Mouse (Mus musculus): ENCODE data around the gene Nr2c2ap. TPM values are rescaled to one million over a fixed set of nuclear protein-coding genes. Genes with fewer than 3 reads are reported as not detected.

Nr2c2ap gene
- polyA plus RNA-seq, 1 experiment from 2014 or later, result 30.1 TPM

GRCm38 (mm10) chr8:70139026-70139857 lies 8.1 kb downstream of the Nr2c2ap start, which contains the start of the genes Rfxank, Borcs8 and Mef2b:
Gene Rfxank, minus strand, starts transcription at chr8:70139154.
Gene Borcs8, plus strand, starts transcription at chr8:70139499.
Gene Mef2b, plus strand, starts transcription at chr8:70139711.
- under 1% methylated on average over 46 of the region's 46 CpGs for WGBS
- Histone ChIP-seq H3K9me3 (replicated peaks; ENCODE audit: low read length) (no peaks in the 10 kb centered on the region), H3K27me3 (ENCODE audit: insufficient read depth, low read length) (no peaks in the 10 kb centered on the region), H3K4me1 (replicated peaks; ENCODE audit: insufficient read depth, low read length) (peaks cover 3% of the 10 kb centered on the region), H3K4me3 (replicated peaks; ENCODE audit: low read depth, low read length) (peak within 1 kb of the TSS; percentile 88), H3K4me2 (ENCODE audit: low read length) (peak within 1 kb of the TSS; percentile 79), H3K9ac (ENCODE audit: low read depth, low read length) (peak within 1 kb of the TSS; percentile 78), H3K27ac (peak within 1 kb of the TSS; percentile 85), H3K36me3 (ENCODE audit: insufficient read depth, low read length) (peaks cover 21% of the 10 kb centered on the region)
- no peak for TF ChIP-seq CTCF (IDR thresholded peaks at IDR 0.05; ENCODE audit: low read depth)
- DNase-seq (ENCODE audit: low spot score) (peak; percentile 100), ATAC-seq (replicated peaks; ENCODE audit: low FRiP score, low read depth) (peak; percentile 97)

GRCm38 (mm10) chr8:70139981-70140380 lies 8.8 kb downstream of the Nr2c2ap start:
- DNase-seq (ENCODE audit: low spot score) (no peak), ATAC-seq (replicated peaks; ENCODE audit: low FRiP score, low read depth) (no peak)
- Histone ChIP-seq H3K4me1 (replicated peaks; ENCODE audit: insufficient read depth, low read length) (peaks cover 3% of the 10 kb centered on the region), H3K4me2 (ENCODE audit: low read length) (peak overlapping the region; percentile 79), H3K27ac (peak overlapping the region; percentile 85), H3K36me3 (ENCODE audit: insufficient read depth, low read length) (peaks cover 17% of the 10 kb centered on the region; the same call in 1 of the 2 replicates), H3K9me3 (replicated peaks; ENCODE audit: low read length) (no peaks in the 10 kb centered on the region), H3K4me3 (replicated peaks; ENCODE audit: low read depth, low read length) (peak overlapping the region; percentile 88), H3K27me3 (ENCODE audit: insufficient read depth, low read length) (no peaks in the 10 kb centered on the region), H3K9ac (ENCODE audit: low read depth, low read length) (peak overlapping the region; percentile 78)
- TF ChIP-seq CTCF (IDR thresholded peaks at IDR 0.05; ENCODE audit: low read depth), result no peak
- 7% methylated on average over 9 of the region's 9 CpGs for WGBS

GRCm38 (mm10) chr8:70147678-70148607 lies 16.8 kb downstream of the Nr2c2ap start:
- no peak overlapping the region for H3K4me2 ChIP-seq (ENCODE audit: low read length)
- H3K36me3 ChIP-seq (ENCODE audit: insufficient read depth, low read length), result peaks cover 20% of the 10 kb centered on the region; the same call in 1 of the 2 replicates
- no peaks in the 10 kb centered on the region for H3K27me3 ChIP-seq (ENCODE audit: insufficient read depth, low read length)
- no peaks in the 10 kb centered on the region for H3K4me1 ChIP-seq (replicated peaks; ENCODE audit: insufficient read depth, low read length)
- DNase-seq (ENCODE audit: low spot score), result no peak
- H3K4me3 ChIP-seq (replicated peaks; ENCODE audit: low read depth, low read length), result no peak overlapping the region
- no peak for ATAC-seq (replicated peaks; ENCODE audit: low FRiP score, low read depth)
- TF ChIP-seq CTCF (IDR thresholded peaks at IDR 0.05; ENCODE audit: low read depth), result no peak
- 79% methylated on average over 7 of the region's 7 CpGs for WGBS
- H3K9me3 ChIP-seq (replicated peaks; ENCODE audit: low read length), result no peaks in the 10 kb centered on the region
- no peak overlapping the region for H3K27ac ChIP-seq
- no peak overlapping the region for H3K9ac ChIP-seq (ENCODE audit: low read depth, low read length)

GRCm38 (mm10) chr8:70150158-70150557 lies 19.0 kb downstream of the Nr2c2ap start:
- ATAC-seq (replicated peaks; ENCODE audit: low FRiP score, low read depth) (no peak), DNase-seq (ENCODE audit: low spot score) (no peak)
- TF ChIP-seq CTCF (IDR thresholded peaks at IDR 0.05; ENCODE audit: low read depth), result no peak

GRCm38 (mm10) chr8:70152537-70153257 lies 21.6 kb downstream of the Nr2c2ap start:
- DNase-seq (ENCODE audit: low spot score), result peak; percentile 94
- H3K4me1 ChIP-seq (replicated peaks; ENCODE audit: insufficient read depth, low read length), result no peaks in the 10 kb centered on the region
- H3K9me3 ChIP-seq (replicated peaks; ENCODE audit: low read length), result no peaks in the 10 kb centered on the region
- no peaks in the 10 kb centered on the region for H3K27me3 ChIP-seq (ENCODE audit: insufficient read depth, low read length)
- no peak overlapping the region for H3K4me3 ChIP-seq (replicated peaks; ENCODE audit: low read depth, low read length)
- peak overlapping the region; percentile 27; the same call in 1 of the 2 replicates for H3K4me2 ChIP-seq (ENCODE audit: low read length)
- H3K9ac ChIP-seq (ENCODE audit: low read depth, low read length), result no peak overlapping the region
- no peaks in the 10 kb centered on the region for H3K36me3 ChIP-seq (ENCODE audit: insufficient read depth, low read length)
- no peak for TF ChIP-seq CTCF (IDR thresholded peaks at IDR 0.05; ENCODE audit: low read depth)
- 13% methylated on average over 20 of the region's 22 CpGs for WGBS
- H3K27ac ChIP-seq, result no peak overlapping the region
- peak; percentile 88 for ATAC-seq (replicated peaks; ENCODE audit: low FRiP score, low read depth)

More at GRCm38 (mm10) chr8:70150158-70150557, 19.0 kb downstream of the Nr2c2ap start:
- WGBS, result 15% methylated on average over 13 of the region's 13 CpGs
- no peak overlapping the region for H3K4me3 ChIP-seq (replicated peaks; ENCODE audit: low read depth, low read length)
- H3K4me2 ChIP-seq (ENCODE audit: low read length), result no peak overlapping the region
- H3K27ac ChIP-seq, result no peak overlapping the region
- H3K4me1 ChIP-seq (replicated peaks; ENCODE audit: insufficient read depth, low read length), result no peaks in the 10 kb centered on the region
- H3K9me3 ChIP-seq (replicated peaks; ENCODE audit: low read length), result no peaks in the 10 kb centered on the region
- H3K9ac ChIP-seq (ENCODE audit: low read depth, low read length), result no peak overlapping the region
- H3K36me3 ChIP-seq (ENCODE audit: insufficient read depth, low read length), result peaks cover 17% of the 10 kb centered on the region; the same call in 1 of the 2 replicates
- H3K27me3 ChIP-seq (ENCODE audit: insufficient read depth, low read length), result no peaks in the 10 kb centered on the region
